Mouse (Mus musculus): ENCODE measurements around the gene Dnajc13.

Gene Dnajc13

GRCm38 (mm10) chr9:104262823-104263352 lies at the start of gene Dnajc13:
TSS of gene Dnajc13 (minus strand) at chr9:104262930.
- DNase-seq (ENCODE audit: low spot score), result peak; percentile 99

- peak; percentile 50 for DNase-seq (ENCODE audit: low spot score)
Measured at GRCm38 (mm10) chr9:104306734-104307133, 44.0 kb upstream of the Dnajc13 start.

GRCm38 (mm10) chr9:104305333-104306111 lies 42.8 kb upstream of the Dnajc13 start:
- DNase-seq (ENCODE audit: low spot score), result no peak

- no peak for DNase-seq (ENCODE audit: low spot score)
Measured at GRCm38 (mm10) chr9:104304800-104305199, 42.1 kb upstream of the Dnajc13 start.

- no peak for DNase-seq (ENCODE audit: low spot score)
Measured at GRCm38 (mm10) chr9:104304376-104304775, 41.6 kb upstream of the Dnajc13 start.

- no peak for DNase-seq (ENCODE audit: low spot score)
Measured at GRCm38 (mm10) chr9:104300569-104300968, 37.8 kb upstream of the Dnajc13 start.

GRCm38 (mm10) chr9:104297041-104297440 lies 34.3 kb upstream of the Dnajc13 start:
- no peak for DNase-seq (ENCODE audit: low spot score)

- DNase-seq (ENCODE audit: low spot score), result no peak
Measured at GRCm38 (mm10) chr9:104284934-104285333, 22.2 kb upstream of the Dnajc13 start.

- DNase-seq (ENCODE audit: low spot score), result no peak
Measured at GRCm38 (mm10) chr9:104282536-104282935, 19.8 kb upstream of the Dnajc13 start.

- no peak for DNase-seq (ENCODE audit: low spot score)
Measured at GRCm38 (mm10) chr9:104281737-104282136, 19.0 kb upstream of the Dnajc13 start.

- DNase-seq (ENCODE audit: low spot score), result no peak
Measured at GRCm38 (mm10) chr9:104280725-104281495, 18.2 kb upstream of the Dnajc13 start.

- peak; percentile 23 for DNase-seq (ENCODE audit: low spot score)
Measured at GRCm38 (mm10) chr9:104277528-104278162, 14.9 kb upstream of the Dnajc13 start.

- no peak for DNase-seq (ENCODE audit: low spot score)
Measured at GRCm38 (mm10) chr9:104275084-104275785, 12.5 kb upstream of the Dnajc13 start.

- no peak for DNase-seq (ENCODE audit: low spot score)
Measured at GRCm38 (mm10) chr9:104272057-104272456, 9.3 kb upstream of the Dnajc13 start.

- no peak for DNase-seq (ENCODE audit: low spot score)
Measured at GRCm38 (mm10) chr9:104271642-104272041, 8.9 kb upstream of the Dnajc13 start.

- DNase-seq (ENCODE audit: low spot score), result no peak
Measured at GRCm38 (mm10) chr9:104269944-104270343, 7.2 kb upstream of the Dnajc13 start.

GRCm38 (mm10) chr9:104269349-104269871 lies 6.7 kb upstream of the Dnajc13 start:
- no peak for DNase-seq (ENCODE audit: low spot score)

- no peak for DNase-seq (ENCODE audit: low spot score)
Measured at GRCm38 (mm10) chr9:104264567-104264966, 1.8 kb upstream of the Dnajc13 start.

GRCm38 (mm10) chr9:104262016-104262762 lies 541 bp downstream of the Dnajc13 start:
- DNase-seq (ENCODE audit: low spot score), result no peak

- DNase-seq (ENCODE audit: low spot score), result no peak
Measured at GRCm38 (mm10) chr9:104260306-104260705, 2.4 kb downstream of the Dnajc13 start.

- no peak for DNase-seq (ENCODE audit: low spot score)
Measured at GRCm38 (mm10) chr9:104256085-104256484, 6.6 kb downstream of the Dnajc13 start.
